ENCODE assay signal across 34 mouse cellular contexts in genomic region chr5:137822602-137823001, GRCm38 (mm10). TPM values are rescaled to one million over a fixed set of nuclear protein-coding genes. Genes with fewer than 3 reads are reported as not detected.
A peak's percentile ranks its signal among the peaks of the same experiment; 100 is the strongest.
DNase-seq lines count a peak whose midpoint lies in the region; ATAC-seq and TF ChIP-seq lines count a peak whose summit lies in the region.
"Had no signal": no experiment of that assay in that cellular context is flagged by ENCODE, and none has a peak within 500 bp of the region (broad histone marks: within the 10 kb centered on the region; RNA-seq: fewer than 3 reads in every experiment).

No protein-coding gene starts in this region.

- no peaks in the 10 kb centered on the region for H3K36me3 ChIP-seq in midbrain, postnatal 0 days (ENCODE audit: insufficient read depth, low read length)
- no peaks in the 10 kb centered on the region for H3K36me3 ChIP-seq in midbrain, embryonic 15.5 days (replicated peaks)
- H3K36me3 ChIP-seq: embryonic facial prominence, embryonic 10.5 days; embryonic facial prominence, embryonic 15.5 days; forebrain, embryonic 15.5 days; G1E; kidney, embryonic 15.5 days; limb, embryonic 10.5 days; limb, embryonic 15.5 days; liver, embryonic 13.5 days; midbrain, embryonic 10.5 days; neural tube, embryonic 13.5 days had no signal

- 90% methylated on average over 1 of the region's 1 CpGs for WGBS in midbrain, postnatal 0 days
- 85% methylated on average over 1 of the region's 1 CpGs for WGBS in midbrain, embryonic 15.5 days

- H3K27ac ChIP-seq in midbrain, postnatal 0 days (ENCODE audit: low read depth, low read length): no peak overlapping the region
- no peak overlapping the region for H3K27ac ChIP-seq in midbrain, embryonic 15.5 days
- H3K27ac ChIP-seq: embryonic facial prominence, embryonic 10.5 days; embryonic facial prominence, embryonic 15.5 days; forebrain, embryonic 15.5 days; kidney, embryonic 15.5 days; limb, embryonic 10.5 days; limb, embryonic 15.5 days; liver, embryonic 13.5 days; midbrain, embryonic 10.5 days; neural tube, embryonic 13.5 days had no signal

- H3K4me3 ChIP-seq in midbrain, postnatal 0 days (ENCODE audit: low read depth, low read length): no peak overlapping the region
- H3K4me3 ChIP-seq in midbrain, embryonic 15.5 days: no peak overlapping the region
- H3K4me3 ChIP-seq: embryonic facial prominence, embryonic 10.5 days; embryonic facial prominence, embryonic 15.5 days; forebrain, embryonic 15.5 days; kidney, embryonic 15.5 days; layer of hippocampus, adult 2 months; limb, embryonic 10.5 days; limb, embryonic 15.5 days; liver, embryonic 13.5 days; midbrain, embryonic 10.5 days; neural tube, embryonic 13.5 days had no signal

- ATAC-seq in midbrain, postnatal 0 days (ENCODE audit: low FRiP score): no peak
- no peak for ATAC-seq in midbrain, embryonic 15.5 days (replicated peaks)
- ATAC-seq: forebrain, embryonic 15.5 days; hindbrain, embryonic 16.5 days; midbrain, embryonic 16.5 days had no signal

- no peak overlapping the region for H3K4me2 ChIP-seq in midbrain, postnatal 0 days (ENCODE audit: low read depth, low read length, poor library complexity, severe bottlenecking)
- no peak overlapping the region for H3K4me2 ChIP-seq in midbrain, embryonic 15.5 days
- H3K4me2 ChIP-seq: embryonic facial prominence, embryonic 15.5 days; forebrain, embryonic 15.5 days; kidney, embryonic 15.5 days; limb, embryonic 15.5 days; liver, embryonic 13.5 days; neural tube, embryonic 13.5 days had no signal

- no peaks in the 10 kb centered on the region for H3K27me3 ChIP-seq in midbrain, postnatal 0 days (ENCODE audit: insufficient read depth, low read length)
- no peaks in the 10 kb centered on the region for H3K27me3 ChIP-seq in midbrain, embryonic 15.5 days (replicated peaks)
- H3K27me3 ChIP-seq: embryonic facial prominence, embryonic 15.5 days; forebrain, embryonic 15.5 days; kidney, embryonic 15.5 days; limb, embryonic 15.5 days; liver, embryonic 13.5 days; neural tube, embryonic 13.5 days had no signal

- intact Hi-C loops in heart, postnatal 25 days (cut with DNase I): no loop called here

- no peak overlapping the region for H3K9ac ChIP-seq in midbrain, postnatal 0 days (replicated peaks; ENCODE audit: low read length, poor library complexity, severe bottlenecking)
- no peak overlapping the region for H3K9ac ChIP-seq in midbrain, embryonic 15.5 days
- H3K9ac ChIP-seq: embryonic facial prominence, embryonic 15.5 days; forebrain, embryonic 15.5 days; kidney, embryonic 15.5 days; limb, embryonic 15.5 days; liver, embryonic 13.5 days; neural tube, embryonic 13.5 days had no signal

- H3K4me1 ChIP-seq in midbrain, postnatal 0 days (ENCODE audit: insufficient read depth, low read length): no peaks in the 10 kb centered on the region
- H3K4me1 ChIP-seq in midbrain, embryonic 15.5 days: no peaks in the 10 kb centered on the region
- H3K4me1 ChIP-seq: embryonic facial prominence, embryonic 10.5 days; embryonic facial prominence, embryonic 15.5 days; forebrain, embryonic 15.5 days; kidney, embryonic 15.5 days; limb, embryonic 10.5 days; limb, embryonic 15.5 days; liver, embryonic 13.5 days; midbrain, embryonic 10.5 days; neural tube, embryonic 13.5 days had no signal

- DNase-seq in cerebellum, adult 9-10 months: peak; percentile 27
- DNase-seq in cerebellum, postnatal 36 days: no peak
- peak; percentile 3 for DNase-seq in midbrain, postnatal 0 days (ENCODE audit: low spot score)
- peak; percentile 20 to 28 for DNase-seq in cerebellum, postnatal 10 days
- peak; percentile 29 for DNase-seq in skeletal muscle tissue, adult 2 months (ENCODE audit: low read depth, low spot score)
- no peak for DNase-seq in lung, postnatal 10 days
- DNase-seq in heart, postnatal 25 days (ENCODE audit: low spot score): no peak
- DNase-seq: adrenal gland, adult 8-10 months; gastrocnemius, postnatal 36 days; heart, postnatal 14 days; kidney, adult 18-20 months; kidney, postnatal 36 days; liver, embryonic 13.5 days; lung, adult 18-20 months; lung, postnatal 14 days; right cerebral cortex, postnatal 4 days had no signal

- H3K9me3 ChIP-seq in midbrain, postnatal 0 days (ENCODE audit: low read length): no peaks in the 10 kb centered on the region
- H3K9me3 ChIP-seq in midbrain, embryonic 15.5 days: no peaks in the 10 kb centered on the region
- H3K9me3 ChIP-seq: embryonic facial prominence, embryonic 10.5 days; embryonic facial prominence, embryonic 15.5 days; forebrain, embryonic 15.5 days; G1E; kidney, embryonic 15.5 days; limb, embryonic 10.5 days; limb, embryonic 15.5 days; liver, embryonic 13.5 days; midbrain, embryonic 10.5 days; neural tube, embryonic 13.5 days had no signal

- TF ChIP-seq CTCF in midbrain, postnatal 0 days (IDR thresholded peaks at IDR 0.05): no peak

RNA-seq across cellular contexts. Expression of gene Pilra, which starts 13.5 kb away (rescaled TPM):
- total RNA-seq in midbrain, postnatal 0 days (2014; rRNA removed): not detected in 2 replicates
- polyA plus RNA-seq in midbrain, postnatal 0 days (2015; fragmentation: Nextera tagmentation; extraction: Ambion mirVana): 0.09 and 0.29 TPM in 2 replicates
- polyA plus RNA-seq in midbrain, embryonic 15.5 days (2015; fragmentation: Nextera tagmentation; extraction: Ambion mirVana): 0.17 TPM in 1 of 2 replicates, not detected in the other
- 1 to 10 TPM; 1.7 to 1.9 TPM for total RNA-seq in heart, postnatal 25 days (2021)

RNA-seq across cellular contexts. Expression of gene Zcwpw1, which starts 35.0 kb away (rescaled TPM):
- 5.8 and 7.7 TPM in 2 replicates for total RNA-seq in midbrain, postnatal 0 days (2014; rRNA removed)
- 9.0 and 9.4 TPM in 2 replicates for polyA plus RNA-seq in midbrain, postnatal 0 days (2015; fragmentation: Nextera tagmentation; extraction: Ambion mirVana)
- 10.5 and 11.9 TPM in 2 replicates for polyA plus RNA-seq in midbrain, embryonic 15.5 days (2015; fragmentation: Nextera tagmentation; extraction: Ambion mirVana)
- total RNA-seq in heart, postnatal 25 days (2021): under 1 TPM; 0.57 to 0.89 TPM

RNA-seq across cellular contexts. Expression of gene Mepce, which starts 35.1 kb away (rescaled TPM):
- total RNA-seq in midbrain, postnatal 0 days (2014; rRNA removed): 40.8 and 46.0 TPM in 2 replicates
- polyA plus RNA-seq in midbrain, postnatal 0 days (2015; fragmentation: Nextera tagmentation; extraction: Ambion mirVana): 16.1 and 17.6 TPM in 2 replicates
- 10.7 and 10.8 TPM in 2 replicates for polyA plus RNA-seq in midbrain, embryonic 15.5 days (2015; fragmentation: Nextera tagmentation; extraction: Ambion mirVana)
- 10 to 100 TPM; 20.6 to 29.3 TPM for total RNA-seq in heart, postnatal 25 days (2021)

RNA-seq across cellular contexts. Expression of gene Pilrb1, which starts 35.3 kb away (rescaled TPM):
- total RNA-seq in midbrain, postnatal 0 days (2014; rRNA removed): not detected in 2 replicates
- polyA plus RNA-seq in midbrain, postnatal 0 days (2015; fragmentation: Nextera tagmentation; extraction: Ambion mirVana): not detected in 2 replicates
- not detected in 2 replicates for polyA plus RNA-seq in midbrain, embryonic 15.5 days (2015; fragmentation: Nextera tagmentation; extraction: Ambion mirVana)
- total RNA-seq in heart, postnatal 25 days (2021): under 1 TPM; 0.61 to 0.83 TPM
- total RNA-seq: gastrocnemius, postnatal 36 days; layer of hippocampus, adult 2 months; layer of hippocampus, postnatal 25 days; left cerebral cortex, adult 8-10 months had no signal
- polyA plus RNA-seq: C2C12; forebrain, embryonic 15.5 days; G1E; hindbrain, embryonic 11.5 days; hindbrain, embryonic 16.5 days; limb, embryonic 10.5 days; midbrain, embryonic 10.5 days; midbrain, embryonic 16.5 days; neural tube, embryonic 13.5 days; testis, adult 2 months had no signal

RNA-seq across cellular contexts. Expression of gene Ppp1r35, which starts 44.0 kb away (rescaled TPM):
- 32.5 and 42.1 TPM in 2 replicates for total RNA-seq in midbrain, postnatal 0 days (2014; rRNA removed)
- polyA plus RNA-seq in midbrain, postnatal 0 days (2015; fragmentation: Nextera tagmentation; extraction: Ambion mirVana): 38.8 and 47.8 TPM in 2 replicates
- 37.3 and 45.0 TPM in 2 replicates for polyA plus RNA-seq in midbrain, embryonic 15.5 days (2015; fragmentation: Nextera tagmentation; extraction: Ambion mirVana)
- 10 to 100 TPM; 11.1 to 13.4 TPM for total RNA-seq in heart, postnatal 25 days (2021)

Comparison
In these comparisons a context has a peak if more than half of its experiments do, and no peak if none do; other contexts are left out.
1. DNase-seq: peak in cerebellum, adult 9-10 months (single experiment), midbrain, postnatal 0 days (single experiment), cerebellum, postnatal 10 days (2 of 2) and skeletal muscle tissue, adult 2 months (single experiment); none in cerebellum, postnatal 36 days (0 of 2), lung, postnatal 10 days (single experiment) and heart, postnatal 25 days (single experiment).